Mouse (Mus musculus) kidney, adult 11 months (tissue): ENCODE measurements around the gene Tkfc.

Source experiments
- DNase-seq: peaks from one replicate; pipeline ENCODE4 v3.0.0; 2022

Gene Tkfc

DNA sequence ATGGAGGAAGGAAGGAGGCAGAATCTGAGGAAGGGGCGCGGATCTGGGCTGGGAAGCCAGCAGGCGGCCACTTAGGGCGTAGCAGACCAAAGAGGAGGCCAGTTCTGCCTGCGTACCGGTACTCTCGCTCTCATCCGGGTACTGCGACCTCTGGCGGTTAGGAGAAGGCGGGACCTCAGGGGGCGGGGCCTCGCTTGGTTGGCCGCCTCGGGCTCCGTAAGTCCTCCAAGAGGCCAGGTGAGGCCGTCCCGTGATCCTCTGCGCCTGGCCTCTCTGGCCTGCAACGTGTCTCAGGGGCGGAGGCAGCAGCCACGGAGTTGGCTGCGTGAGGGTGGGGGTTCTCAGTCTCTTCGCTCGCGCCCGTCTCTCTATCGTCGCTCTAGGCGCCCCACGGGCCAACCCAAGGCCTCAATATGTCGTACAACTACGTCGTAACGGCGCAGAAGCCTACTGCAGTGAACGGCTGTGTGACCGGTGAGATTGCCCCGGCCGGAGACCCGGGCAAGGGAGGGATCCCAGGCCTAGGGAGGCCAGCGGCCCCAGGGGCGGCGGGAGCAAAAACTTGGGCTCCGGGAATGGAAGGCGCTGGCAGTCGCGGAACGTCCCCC, at the start of gene Tkfc, which contains the start of gene Ddb1:
Gene Tkfc, minus strand, starts transcription at position 362 of the 608 bp plus-strand sequence.
Gene Ddb1, plus strand, starts transcription at position 35 of the 608 bp plus-strand sequence.
- peak; percentile 98 for DNase-seq

DNA sequence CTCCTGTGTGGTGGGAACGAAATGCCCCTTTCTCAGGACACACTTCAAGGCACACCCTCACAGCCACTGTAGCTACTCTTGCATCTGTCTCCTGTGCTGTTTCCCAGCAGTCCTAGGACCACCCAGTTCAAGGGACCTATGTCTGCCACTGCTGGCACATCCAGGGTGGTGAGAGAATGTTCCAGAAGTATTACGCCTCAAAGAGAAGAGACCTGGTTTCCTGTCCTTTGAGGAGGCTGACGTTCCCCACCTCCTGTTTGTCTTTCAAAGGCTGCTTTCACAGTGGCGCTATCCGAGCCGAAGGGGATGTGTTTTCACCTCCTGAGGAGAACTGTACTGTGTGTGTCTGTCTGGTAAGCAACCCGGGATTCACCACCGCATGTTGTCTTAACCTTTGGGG, 42.7 kb upstream of the Tkfc start:
- DNase-seq, result no peak

DNA sequence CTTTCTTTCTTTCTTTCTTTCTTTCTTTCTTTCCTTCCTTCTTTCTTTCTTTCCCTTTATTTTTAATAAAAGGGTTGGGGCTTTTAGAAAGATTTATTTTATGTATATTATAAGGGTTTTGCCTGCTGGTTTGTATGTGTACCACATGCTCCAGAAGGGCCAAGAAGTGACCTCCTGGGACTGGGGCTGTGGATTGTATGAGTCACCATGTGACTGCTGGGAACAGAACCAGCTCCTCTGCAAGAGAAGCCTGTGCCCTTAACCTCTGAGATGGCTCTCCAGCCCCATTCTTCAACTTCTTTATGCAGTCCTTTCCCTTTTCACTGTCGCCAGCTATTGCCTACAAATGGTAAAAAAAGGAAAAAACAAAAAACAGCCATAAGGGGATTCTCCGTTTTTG, 40.2 kb upstream of the Tkfc start:
- DNase-seq, result no peak

DNA sequence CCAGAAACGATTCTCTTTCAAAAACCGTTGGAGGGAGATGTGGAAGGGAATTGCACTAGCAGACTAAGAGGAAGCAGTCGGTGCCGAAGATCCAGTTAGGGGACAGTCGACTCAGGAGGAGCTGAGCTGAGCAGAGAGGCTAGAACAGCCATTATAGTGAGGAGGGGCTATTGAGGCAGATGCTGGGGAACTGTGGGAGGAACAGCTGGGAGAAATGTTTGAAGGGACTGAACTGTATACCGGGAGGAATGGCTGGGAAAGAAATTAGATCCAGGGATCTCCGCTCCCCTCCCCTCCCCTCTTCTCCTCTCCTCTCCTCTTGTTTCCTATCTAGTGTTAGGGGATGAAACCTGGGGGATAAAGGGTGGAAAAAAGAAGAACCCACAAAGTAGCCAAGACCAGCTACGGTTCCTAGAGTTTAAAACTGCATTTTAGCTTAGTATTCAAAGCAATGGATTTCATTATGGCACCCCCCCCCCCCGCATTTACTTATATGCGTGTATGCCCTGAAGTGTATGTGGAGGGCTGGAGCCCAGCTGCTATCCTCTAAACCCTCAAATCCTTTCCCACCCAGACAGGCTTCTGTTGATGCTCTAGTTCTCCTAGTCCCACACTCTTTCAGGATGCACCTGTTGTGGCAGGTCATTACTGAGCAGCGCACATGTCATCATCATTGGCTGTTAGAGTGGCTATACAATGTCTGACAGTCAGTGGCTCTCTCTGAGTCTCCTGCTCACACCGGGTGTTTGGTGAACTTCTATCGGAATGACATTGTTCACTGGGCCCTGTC, 35.3 kb upstream of the Tkfc start:
- no peak for DNase-seq

DNA sequence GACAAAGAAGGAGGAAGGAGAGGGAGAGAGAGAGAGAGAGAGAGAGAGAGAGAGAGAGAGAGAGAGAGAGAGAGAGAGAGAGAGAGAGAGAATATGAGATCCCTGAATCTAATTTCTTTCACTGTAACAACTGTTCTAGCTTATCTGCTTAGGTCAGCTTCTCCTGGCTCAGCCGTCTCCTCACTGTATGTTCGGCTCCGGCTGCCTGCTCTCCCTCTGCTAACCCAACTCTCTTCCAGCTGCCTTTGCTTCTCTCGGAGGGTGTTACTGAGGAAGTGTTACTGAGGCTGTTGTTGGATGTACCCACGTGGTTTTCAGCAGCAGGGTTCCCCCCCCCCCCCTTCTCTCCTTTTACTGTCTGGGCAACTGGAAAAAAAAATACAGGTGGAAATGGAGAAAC, 34.6 kb upstream of the Tkfc start:
- no peak for DNase-seq

DNA sequence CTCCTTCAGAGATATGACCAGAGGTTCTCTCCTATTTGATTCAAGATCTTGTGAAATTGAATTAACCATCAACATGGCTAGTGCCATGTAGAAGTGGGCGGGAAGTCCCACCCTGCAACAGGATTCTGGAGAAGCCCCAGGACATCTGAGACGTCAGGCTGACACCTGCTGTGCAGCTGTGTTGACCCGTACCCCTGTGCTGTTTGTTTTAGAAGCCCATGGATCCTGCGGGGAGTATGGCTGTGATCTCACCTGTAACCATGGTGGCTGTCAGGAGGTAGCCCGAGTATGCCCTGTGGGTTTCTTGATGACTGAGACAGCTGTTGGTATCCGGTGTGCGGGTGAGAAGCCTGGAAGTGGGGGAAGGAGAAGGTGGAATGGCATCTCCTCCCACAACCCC, 32.4 kb upstream of the Tkfc start:
- DNase-seq, result no peak

DNA sequence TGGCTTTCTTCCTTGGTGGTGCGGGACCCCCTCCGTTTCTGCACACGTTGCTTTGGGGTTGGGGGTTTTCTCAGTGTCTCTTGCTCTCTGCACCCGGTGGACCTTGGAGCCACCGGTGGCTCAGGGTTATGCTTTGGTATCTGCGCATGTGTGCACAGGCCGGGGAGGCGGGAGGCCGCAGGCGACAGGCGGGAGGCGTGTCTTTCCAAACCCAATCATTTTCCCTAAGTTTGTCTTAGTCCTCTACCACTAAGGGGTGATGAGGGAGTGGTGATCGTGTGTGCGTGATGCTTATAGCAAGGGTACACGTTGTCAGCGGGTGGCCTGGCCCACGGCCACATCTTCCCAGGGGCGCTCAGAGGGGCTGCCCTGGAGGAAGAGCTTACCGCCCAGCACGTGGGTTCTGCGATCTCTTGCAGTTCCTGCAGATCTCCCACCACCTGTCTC, 29.4 kb upstream of the Tkfc start:
- peak; percentile 75 for DNase-seq

DNA sequence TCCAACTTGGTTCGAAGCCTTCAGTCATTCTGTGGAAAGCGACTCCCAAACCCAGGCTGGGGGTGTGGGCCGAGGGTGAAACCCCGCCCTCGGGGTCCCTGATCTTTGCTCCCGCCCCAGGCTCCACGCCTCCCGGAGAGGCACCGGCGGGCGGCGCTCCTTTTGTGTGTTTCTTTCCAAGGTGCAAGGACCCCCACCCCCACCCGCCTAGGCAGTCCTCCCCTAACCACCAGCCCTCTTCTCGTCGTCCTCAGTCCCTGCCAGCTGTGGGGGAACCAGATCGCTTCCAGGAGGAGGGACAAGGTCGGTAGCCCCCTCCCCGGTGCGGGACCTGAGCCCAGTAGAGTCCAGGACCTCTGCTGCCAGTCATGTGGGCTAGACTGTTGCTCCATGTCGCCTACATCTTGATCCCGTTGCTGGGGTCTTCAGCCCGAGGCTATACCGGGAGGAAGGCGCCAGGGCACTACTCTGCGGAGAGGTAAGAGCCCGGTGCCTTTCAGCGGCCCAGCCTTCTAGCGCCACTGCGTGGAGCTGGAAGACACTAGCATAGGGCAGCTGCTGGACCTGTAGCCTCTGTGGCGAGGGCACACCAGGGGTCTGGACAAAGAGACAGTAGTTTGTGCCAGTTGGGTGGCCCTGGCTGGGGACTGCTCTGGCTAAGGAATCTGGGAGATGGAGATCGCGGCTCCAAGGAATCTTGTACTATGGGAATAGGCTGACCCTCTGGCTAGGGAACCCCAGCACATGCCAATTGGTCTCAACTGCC, 28.8 kb upstream of the Tkfc start, which contains the start of gene Vwce:
Gene Vwce, plus strand, starts transcription at position 108 of the 766 bp plus-strand sequence.
- peak; percentile 49 for DNase-seq

DNA sequence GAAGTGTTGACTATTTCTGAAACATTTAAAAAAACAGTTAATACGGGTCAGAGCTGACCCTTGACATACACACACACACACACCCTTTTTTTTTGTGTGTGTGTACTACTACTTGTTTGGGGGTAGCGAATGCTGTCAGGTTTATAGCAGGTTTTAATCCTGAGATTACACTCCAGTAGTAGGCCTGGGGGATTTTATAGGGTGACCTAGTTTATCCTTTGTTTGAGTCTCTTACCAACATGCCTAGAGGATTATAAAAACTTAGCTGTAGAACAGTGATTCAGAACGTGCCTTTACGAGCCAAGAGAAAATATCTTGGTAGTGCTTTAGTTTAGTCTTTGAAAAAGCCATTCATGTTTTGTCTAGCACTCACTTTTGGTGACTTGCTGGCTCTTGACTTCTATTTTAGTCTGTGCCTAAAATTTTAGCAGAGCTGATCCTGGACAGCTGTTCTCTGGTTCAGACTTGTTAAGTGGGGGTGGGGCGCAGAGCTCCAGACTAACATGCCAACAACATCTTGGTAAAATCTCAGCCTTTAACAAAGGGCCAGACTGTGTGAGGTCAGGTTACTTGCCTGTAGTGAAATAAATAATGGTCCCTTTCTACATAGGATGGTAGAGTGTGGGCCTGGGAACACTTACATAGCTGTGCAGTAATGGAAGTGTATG, 3.3 kb upstream of the Tkfc start:
- no peak for DNase-seq

DNA sequence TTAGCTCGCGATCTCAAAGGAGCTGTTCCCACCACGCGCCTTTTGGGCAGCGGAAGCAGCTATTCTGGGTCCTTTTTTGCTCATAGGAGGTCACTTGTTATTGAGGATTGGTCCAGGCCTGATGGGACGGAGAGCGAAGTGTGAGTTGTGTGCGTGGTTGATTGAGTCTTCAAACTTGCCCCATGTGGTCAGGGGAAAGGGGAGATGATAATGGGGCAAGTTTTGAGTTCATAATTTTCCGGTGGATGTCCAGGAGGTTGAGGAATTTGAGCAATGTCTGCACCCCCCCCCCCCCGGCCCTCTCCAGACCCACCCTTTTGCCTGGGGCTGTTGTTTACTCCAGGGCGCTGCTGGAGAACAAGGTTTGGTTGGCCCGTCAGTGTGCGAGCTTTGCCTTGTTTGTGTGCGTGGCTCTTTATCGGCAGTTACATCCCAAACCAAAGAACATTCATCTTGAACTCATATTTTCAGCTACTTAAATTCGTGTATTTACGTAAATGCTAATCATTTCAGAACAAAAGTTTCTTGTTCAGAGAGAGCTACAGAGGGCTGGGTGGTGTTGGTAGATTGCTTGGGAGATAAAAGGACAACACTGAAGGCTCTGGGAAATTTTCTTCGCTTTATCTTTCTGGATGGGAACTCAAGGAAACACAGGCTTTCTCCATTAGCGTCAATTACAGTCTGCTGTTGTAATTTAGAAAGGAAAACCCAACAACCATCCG, 608 bp upstream of the Tkfc start:
- DNase-seq, result no peak

DNA sequence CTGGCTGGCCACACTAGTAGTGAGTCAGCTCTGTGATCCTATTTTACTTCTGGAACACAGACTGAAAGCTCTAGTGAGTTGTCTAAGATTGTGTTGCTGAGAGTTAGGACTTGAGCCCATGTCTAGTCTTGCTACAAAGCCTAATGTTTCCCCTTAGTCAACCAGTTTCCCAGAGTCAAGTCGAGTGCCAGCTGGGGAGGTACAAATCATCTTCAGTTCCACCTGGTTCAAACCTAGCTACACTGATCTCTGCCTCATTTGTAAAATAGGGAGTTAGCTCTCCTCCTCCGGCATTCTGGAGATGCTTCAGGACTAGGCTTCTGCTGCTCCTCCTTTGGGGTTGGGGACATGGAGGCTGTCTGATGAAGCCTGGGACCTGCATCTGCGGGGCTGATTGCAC, 920 bp downstream of the Tkfc start:
- no peak for DNase-seq

DNA sequence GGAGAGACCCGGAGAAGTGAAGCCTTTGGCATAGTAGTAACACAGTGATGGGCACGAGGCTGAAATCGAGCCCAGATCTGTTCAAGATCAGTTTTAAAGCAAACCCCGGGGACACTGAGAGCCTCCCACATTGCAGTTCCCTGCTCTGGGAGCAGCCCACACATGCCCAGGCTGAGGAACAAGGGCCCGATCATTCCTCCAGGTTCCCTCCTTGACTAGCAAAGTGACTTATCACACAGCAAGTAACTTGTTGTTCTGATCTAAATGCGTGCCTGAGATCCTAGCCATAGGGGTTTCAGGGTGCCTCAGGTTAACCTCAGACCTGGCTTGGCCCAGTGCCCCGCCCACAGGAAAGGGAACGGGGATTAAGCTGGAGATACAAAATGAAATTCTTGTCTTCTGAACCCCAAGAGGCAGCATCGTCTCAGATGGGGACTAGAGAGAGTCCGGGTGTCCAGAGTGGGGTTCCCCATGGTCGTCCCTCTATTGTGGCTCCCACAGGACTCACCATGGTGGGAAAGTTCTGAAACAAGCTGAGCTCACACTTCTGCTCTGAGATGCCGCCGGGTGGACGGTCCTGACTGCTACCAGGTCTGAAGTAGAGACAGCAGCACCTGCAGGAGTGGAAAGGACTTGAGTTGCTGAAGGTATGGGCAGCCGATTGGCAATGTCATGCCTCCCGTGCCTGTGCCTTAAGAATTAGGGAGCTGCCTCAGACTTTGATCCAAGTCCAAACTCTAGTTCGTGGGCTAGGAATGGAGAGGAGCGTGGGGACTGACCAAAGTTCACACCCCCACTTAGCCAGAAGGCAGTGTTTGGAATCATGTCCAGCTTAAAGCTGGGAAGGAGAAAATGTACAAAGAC, 1.6 kb downstream of the Tkfc start:
- DNase-seq, result peak; percentile 84

DNA sequence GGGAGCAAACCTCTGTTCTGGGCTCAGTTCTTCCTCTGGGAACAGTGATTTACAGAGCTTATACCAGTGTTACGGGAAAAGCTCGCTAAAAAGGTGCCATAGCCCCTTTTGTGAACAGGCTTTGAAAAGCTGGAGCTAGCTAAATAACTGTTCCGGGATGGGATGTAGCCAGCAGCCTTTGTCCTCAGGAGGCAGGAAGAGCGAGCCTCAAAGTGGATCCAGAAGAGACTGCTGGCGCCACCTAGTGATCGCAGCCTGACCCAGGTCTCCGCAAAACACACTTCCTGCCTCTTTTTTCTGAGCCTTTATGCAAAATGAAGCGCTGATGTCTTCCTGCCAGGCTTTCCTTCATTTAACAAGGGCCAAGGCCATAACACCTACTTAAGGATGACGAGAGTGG, 2.7 kb downstream of the Tkfc start:
- peak; percentile 86 for DNase-seq

DNA sequence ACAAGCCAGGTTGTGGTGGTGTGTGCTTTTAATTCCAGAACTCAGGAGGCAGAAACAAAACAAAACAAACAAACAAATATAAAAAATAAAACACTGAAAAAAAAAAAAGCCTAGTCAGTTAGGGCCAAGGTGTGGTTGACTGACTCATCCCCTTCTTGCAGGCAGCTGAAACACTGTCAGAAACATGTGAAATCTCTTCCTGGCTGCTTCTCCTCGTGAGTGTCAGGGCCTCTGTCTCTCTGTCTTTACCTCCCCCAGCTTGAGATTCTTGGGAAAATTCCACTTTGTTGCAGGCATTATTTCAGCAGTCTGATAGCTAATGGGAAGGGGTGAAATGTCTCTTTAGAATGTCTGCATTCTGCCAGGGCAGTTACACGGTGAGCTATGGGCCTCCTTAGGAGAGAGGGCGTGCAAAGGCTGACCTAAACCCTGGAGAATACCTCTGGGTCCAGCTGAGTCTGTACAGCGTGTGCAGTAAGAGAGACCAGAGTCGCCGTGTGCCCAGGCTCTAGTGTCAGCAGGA, 3.1 kb downstream of the Tkfc start:
- DNase-seq, result no peak

DNA sequence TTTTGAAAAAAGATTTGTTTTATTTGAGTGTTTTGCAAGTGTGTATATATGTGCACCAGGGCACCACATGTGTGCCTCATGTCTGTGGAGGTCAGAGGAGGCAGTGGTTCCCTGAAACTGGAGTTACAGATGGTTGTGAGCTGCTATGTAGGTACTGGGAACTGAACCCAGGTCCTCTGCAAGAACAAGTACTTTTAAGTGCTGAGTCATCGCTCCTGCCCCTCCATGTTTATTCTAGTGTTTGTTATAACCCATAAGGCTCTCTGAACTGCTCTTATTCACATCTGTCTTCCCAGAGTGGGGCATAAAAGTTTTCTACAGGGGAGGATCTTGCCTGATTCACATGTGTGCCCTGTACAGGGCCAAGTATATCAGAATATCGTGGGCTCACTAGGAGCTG, 5.8 kb downstream of the Tkfc start:
- DNase-seq, result no peak

DNA sequence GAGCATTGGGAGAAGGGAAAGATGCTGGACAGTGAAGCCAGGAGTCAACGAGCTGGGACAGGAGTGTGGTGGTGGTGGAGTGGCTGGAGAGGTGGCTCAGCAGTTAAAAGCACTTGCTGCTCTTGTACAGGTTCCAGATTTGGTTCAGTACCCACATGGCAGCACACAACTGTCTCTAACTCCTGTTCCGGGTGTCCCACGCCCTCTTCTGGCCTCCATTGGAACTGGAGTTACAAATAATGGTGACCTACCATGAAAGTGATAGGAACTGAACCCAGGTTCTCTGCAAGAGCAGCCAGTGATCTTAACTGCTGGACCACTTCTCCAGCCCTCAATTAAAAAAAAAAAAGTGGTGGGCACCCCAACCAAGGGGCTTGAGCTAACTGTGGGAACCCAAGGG, 7.3 kb downstream of the Tkfc start:
- no peak for DNase-seq

DNA sequence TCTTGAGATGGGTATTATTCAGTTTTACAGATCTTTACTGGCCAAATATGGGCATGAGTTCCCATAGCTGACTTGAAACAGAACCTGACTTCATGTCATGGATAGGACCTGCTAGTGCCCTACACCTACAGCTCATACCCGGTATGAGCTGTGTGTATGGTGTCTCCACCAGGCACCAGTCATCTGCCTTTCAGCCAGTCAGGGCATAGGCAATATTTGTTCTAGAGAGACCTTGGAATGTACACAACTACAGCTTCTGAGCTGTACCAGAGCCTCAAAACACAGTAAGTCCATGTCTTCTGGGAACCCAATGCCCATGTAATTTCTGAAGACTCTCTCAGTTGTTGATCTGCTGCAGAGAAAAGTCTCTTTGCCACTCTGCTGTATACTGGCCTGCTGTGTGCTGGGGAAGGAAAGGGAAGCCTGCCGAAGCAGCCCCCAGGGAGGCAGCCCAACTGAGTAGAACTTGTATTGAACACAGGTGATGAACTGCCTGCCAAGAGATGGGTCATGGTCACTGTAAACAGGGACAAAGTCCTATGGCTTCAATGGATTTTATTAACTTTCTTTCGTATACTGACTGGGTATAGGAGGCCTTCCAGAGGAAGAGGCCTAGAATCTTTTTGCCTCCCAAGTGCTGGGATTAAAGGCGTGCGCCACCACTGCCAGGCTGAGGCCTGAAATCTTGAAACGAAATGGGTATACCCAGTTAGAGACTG, 13.6 kb downstream of the Tkfc start:
- DNase-seq, result no peak

DNA sequence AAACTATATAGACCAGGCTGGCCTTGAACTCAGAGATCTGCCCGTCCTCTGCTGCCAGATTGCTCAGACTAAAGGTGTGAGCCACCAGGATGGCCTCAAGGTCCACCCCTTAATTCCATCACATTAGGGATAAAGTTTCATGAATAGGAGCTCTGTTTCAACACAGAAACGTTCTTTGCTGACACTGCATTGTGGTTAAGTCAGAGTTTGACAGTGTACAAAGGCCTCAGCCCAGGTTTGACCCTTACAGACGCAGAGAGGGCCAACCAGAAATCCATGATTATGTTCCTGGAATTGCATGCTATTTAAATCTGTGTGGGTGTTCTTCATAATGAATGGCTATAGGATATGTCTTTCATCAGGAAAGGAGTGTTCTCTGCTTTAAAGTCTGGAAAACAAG, 15.2 kb downstream of the Tkfc start:
- no peak for DNase-seq

DNA sequence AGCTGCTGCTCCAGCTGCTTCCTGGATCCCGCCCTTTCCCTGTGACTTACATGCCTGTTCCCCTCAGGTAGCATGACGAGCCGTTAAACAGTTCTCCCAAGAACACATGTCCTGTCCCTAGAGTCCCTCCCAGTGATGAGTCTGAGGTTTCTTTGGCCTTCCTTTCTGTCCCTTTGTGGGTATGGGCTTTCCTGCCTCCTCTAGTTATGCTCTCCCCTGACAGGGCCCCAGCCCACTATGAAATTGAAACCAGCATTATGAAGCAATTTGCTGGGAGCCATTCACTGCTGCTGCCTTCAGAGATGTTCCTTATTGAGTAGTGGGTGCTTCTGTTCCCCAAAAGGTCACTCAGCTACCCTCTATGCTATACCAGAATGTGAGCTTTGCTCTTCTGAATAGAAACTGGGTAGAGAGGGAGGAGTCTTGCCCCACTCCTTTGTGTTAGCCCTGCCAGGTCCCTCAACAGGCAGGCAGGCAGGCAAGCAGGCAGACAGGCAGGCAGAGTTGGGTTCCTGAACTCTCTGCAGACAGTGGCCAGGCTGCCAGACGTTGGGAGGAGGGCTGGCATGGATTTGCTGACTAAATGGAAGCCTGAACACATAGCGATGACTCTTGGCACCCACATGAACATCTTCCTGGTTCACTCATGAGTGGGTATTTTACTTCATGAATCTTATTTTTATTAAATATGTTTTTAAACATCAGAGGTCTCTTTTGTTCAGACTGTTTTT, 16.2 kb downstream of the Tkfc start:
- DNase-seq, result no peak

DNA sequence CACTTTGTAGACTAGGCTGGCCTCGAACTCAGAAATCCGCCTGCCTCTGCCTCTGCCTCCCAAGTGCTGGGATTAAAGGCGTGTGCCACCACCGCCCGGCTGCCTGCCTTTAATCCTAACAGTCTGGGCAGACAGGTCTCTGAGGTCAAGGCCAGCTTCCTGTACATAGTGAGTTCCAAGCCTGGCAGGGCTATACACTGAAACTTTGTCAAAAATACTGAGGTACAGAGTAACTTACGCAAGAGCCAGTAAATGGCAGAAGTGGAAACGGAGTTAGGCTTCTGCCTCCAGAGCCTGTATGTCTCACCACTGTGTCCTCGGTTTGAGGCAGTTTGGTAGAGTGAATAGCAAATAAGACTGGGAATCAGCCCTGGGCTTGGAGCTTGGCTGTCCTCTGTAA, 18.2 kb downstream of the Tkfc start:
- no peak for DNase-seq
